Mouse (Mus musculus): Measurements from ENCODE around the gene Rras. TPM values are rescaled to one million over a fixed set of nuclear protein-coding genes. Genes with fewer than 3 reads are reported as not detected.

Rras gene
- polyA plus RNA-seq (2015; fragmentation: Nextera tagmentation; extraction: Ambion mirVana): 25.6 and 26.0 TPM in 2 replicates

DNA sequence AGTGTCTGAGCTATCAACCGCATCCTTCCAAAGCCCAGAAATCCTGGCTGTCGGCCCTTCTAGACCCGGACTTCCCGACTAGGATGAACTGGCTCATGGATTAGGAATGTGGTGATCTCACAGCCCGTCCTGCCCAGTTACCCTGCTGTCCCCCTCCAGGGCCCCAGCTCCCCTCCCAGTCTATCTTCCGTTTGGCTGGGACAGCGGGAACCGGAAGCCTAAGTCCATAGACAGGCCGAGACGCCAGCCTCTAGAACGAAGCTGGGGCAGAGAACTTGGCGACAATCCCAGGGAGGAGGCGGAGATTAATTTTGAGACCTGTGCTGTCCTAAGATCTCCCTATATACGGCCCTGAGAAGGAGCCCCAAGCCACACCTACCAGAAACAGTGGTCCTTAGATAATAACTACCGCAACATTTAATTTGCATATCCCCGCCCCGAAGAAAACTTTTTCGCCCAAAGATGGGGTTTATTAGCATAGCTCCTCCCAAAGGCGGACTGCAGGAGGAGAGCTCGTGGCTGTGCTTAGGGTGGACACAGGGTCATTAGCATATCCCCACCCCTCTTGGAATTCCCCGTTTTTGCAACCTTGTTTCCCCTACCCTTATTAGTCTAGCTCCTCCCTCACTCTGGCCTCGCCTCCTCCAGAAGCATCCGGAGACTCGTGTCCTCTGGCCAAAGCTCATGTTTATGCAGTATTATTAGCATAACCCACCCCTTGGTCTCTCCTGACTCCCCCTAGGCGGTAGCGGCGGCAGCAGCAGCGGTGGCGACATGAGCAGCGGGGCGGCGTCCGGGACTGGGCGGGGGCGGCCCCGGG, at the start of gene Rras:
Gene Rras, plus strand, starts transcription at position 720 of the 820 bp plus-strand sequence.

DNA sequence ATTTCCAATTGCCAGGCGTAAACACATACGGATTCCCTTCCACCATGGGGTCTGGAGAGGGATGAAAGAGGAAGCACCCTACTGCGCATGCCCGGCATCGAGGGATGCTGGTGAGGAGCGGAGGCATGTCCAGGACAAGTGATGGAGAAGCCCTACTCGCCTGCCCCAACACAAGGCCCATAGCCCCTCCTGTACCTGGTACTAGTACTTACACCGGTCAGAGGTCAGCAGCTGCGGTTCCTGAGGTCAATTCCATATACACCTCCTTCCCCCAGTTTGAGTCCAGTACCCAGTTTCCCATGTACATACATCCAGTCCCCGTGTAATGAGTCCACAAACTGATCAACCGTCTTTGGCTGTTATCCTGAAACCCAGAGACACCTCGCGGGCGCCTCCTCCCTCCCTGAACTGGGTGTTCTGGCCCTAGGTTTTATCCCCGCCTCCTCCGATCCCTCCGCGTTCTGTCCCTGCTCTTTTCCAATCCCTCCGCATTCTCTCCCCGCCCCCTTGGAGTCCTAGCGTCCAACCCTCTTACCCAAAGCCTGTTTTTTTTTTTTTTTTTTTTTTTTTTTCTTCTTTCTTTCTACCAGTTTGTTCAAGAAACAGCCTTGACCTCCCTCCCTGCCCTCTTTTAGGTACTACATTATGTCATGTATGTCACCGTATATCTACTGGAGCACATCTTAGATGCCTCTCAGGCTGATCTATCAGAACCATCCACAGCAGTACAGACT, 43.2 kb upstream of the Rras start, which contains the start of gene Cpt1c:
Gene Cpt1c, minus strand, starts transcription at position 469 of the 734 bp plus-strand sequence.

DNA sequence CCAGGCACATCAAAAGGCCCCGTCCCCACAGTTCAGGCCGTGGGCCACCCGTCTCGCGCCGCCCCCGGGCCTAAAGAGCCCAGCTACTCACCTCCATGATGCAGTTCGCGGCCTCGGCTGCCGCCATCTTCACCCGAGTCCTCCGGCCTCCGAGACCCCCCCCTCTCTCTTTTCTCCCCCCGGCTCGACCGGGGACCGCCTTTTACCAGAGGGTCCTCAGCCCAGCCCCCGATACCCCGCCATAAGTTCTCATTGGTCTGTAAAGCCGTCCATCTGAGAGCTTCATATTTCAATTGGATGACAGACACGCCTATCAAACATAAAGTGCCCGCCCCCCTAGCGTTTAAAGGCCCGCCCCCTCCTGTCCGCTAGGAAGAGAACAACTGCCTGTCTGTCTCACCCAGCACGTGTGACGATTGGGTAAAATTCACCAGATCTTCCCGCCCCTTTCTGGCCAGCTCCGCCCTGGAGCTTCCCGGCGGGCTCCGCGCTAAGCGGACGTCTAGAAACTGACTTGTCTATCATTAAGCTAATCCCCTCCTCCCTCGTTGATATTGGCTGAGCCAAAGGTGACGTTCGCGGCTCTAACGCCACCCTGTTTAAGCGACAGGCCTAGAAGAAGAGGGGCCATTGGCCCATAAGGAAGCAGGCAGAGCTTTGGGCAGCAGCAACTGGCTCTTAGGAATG, 31.4 kb upstream of the Rras start, which contains the start of gene Prmt1:
Gene Prmt1, minus strand, starts transcription at position 377 of the 687 bp plus-strand sequence.

DNA sequence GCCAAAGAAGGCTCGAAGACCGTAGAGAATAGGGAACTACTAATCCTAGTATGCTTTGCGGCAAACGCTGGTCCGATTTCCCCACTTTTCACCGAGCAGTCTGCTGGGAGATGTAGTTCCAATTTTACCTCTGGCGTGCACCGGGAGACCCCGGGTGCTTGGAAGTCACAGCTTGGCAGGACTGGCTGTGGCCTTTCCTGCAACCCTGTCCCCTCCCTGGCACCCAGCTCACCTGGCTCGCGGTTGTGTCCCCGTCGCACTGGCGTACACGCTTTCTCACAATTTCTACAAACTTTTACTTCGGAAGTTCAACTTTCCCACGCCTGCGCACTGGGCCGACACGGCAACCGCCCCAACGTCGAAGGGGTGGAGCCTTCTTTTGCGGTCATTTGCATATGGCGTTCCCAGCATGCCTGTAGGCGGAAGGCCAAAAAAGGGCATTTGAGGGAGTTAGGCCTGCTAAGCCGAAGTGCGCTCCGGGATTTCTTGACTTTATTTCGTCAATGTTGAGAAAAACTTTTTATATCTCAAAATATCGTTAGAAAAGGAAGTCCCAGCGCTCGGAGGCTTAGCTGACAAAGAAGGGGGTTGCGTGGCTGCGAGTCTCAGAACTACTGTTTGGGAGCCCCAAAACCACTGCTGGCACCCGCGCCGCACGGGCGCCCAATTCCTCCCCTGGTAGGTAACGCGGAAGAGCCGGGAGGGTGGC, 20.4 kb upstream of the Rras start, which contains the start of gene Irf3:
Gene Irf3, plus strand, starts transcription at position 418 of the 709 bp plus-strand sequence.

DNA sequence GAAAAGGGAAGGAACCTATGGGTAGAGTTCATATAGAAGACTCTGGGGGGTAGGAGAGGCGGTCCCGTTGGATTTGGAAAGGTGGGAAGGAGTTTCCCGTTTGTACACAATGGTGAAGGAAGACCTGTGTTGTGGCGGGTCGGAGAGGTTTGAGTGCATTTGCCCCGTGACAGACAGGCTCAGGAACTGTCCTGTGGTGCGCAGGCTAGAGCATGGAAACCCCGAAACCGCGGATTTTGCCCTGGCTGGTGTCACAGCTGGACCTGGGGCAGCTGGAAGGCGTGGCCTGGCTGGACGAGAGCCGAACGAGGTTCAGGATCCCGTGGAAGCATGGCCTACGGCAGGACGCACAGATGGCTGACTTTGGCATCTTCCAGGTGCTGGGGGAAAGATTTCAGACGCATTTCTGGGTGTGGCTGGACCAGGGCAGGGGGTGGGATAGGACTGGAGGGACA, 19.2 kb upstream of the Rras start, which contains the start of gene Bcl2l12:
Gene Bcl2l12, minus strand, starts transcription at position 212 of the 455 bp plus-strand sequence.

DNA sequence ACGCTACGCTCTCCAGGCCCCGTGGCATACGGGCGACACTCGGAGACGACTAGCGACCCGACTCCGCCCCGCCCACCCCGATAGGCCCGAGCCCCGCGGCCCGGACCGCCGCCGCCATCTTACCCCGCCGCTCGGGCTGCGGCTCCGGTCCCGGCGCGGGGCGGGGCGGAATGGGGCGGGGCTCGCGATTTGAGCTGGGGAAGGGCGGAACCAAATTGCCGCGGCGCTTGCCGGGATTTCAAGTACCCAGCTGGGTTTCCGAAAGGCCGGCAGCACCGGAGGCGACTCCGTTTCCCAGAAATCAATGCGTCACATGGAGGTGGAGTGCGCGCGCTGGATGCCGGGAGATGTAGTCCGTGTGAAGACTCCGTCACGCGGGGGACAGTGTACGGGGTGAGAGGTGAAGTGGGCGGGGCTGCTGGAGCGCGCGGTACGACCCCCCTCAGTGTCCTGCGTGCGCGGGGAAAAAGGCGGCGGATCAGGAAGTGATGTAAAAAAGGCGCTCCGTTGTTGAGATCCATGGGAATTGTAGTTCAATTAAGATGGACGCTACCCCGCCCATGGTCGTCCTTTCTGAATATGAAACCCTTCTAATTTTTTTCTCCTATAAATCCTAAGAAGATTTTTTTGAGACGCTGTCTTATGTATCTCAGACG, 1.7 kb upstream of the Rras start, which contains the start of gene Scaf1:
Gene Scaf1, minus strand, starts transcription at position 407 of the 656 bp plus-strand sequence.

DNA sequence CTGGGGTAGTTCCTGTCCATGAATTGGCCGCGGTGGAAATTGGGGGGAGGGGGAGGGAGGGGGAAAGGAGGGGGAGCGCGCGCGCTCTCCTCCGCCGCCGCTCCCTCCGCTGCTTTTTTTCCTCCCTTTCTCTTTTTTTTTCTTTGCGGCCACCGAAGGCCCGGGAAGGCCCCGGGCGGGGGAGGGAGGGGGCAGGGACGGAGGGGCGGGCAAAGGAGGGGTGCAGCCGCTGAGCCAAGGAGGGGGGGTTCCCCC, 35.0 kb downstream of the Rras start, which contains the start of gene Prr12:
Gene Prr12, minus strand, starts transcription at position 20 of the 255 bp plus-strand sequence.

DNA sequence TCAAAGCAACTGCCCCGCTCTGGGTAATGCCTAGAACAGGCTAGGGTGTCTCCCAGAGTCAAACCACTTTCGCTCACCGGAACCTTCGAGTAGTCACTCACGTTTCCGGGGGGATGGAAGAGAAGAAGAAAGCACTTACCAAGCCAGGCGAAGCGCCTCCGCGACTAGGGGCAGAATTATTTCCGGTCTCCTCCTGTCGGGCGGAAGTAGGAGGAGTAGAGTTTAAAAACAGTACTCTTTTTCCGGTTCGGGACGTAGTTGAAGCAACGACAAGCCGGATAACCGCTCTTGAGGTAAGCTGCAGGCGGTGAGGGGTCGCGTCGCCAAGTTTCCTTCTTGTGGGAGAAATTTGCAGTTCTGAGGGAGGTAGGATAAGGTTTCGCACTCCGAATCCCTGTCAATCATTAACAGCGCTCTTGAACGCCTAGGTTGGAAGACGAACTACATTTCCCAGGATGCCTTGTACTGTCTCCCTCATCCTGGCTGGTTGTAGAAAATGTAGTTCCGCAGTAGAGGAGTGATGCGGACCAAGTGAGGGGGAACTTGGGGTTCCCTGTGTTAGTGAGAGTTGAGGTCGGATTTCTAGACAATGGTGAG, 44.6 kb downstream of the Rras start, which contains the start of the genes Nosip and Prrg2:
Gene Nosip, plus strand, starts transcription at position 191 of the 597 bp plus-strand sequence.
Gene Prrg2, minus strand, starts transcription at position 439 of the 597 bp plus-strand sequence.

Other genes starting within 250 kb of the Rras start
- 54.6 and 55.9 TPM in 2 replicates for gene Nup62, start 201.9 kb upstream of the Rras start, polyA plus RNA-seq (2015; fragmentation: Nextera tagmentation; extraction: Ambion mirVana)
- 2.1 and 2.3 TPM in 2 replicates for gene Il4i1, start 201.6 kb upstream of the Rras start, polyA plus RNA-seq (2015; fragmentation: Nextera tagmentation; extraction: Ambion mirVana)
- 2.1 and 2.6 TPM in 2 replicates for gene Atf5, start 201.3 kb upstream of the Rras start, polyA plus RNA-seq (2015; fragmentation: Nextera tagmentation; extraction: Ambion mirVana)
- 30.3 and 34.1 TPM in 2 replicates for gene Akt1s1, start 169.0 kb upstream of the Rras start, polyA plus RNA-seq (2015; fragmentation: Nextera tagmentation; extraction: Ambion mirVana)
- gene Tbc1d17, start 168.9 kb upstream of the Rras start, polyA plus RNA-seq (2015; fragmentation: Nextera tagmentation; extraction: Ambion mirVana): 34.9 and 39.2 TPM in 2 replicates
- gene Pnkp, start 160.8 kb upstream of the Rras start, polyA plus RNA-seq (2015; fragmentation: Nextera tagmentation; extraction: Ambion mirVana): 44.6 and 51.7 TPM in 2 replicates
- 75.8 and 108 TPM in 2 replicates for gene Ptov1, start 148.2 kb upstream of the Rras start, polyA plus RNA-seq (2015; fragmentation: Nextera tagmentation; extraction: Ambion mirVana)
- 39.9 and 44.7 TPM in 2 replicates for gene Med25, start 125.2 kb upstream of the Rras start, polyA plus RNA-seq (2015; fragmentation: Nextera tagmentation; extraction: Ambion mirVana)
- 6.4 and 7.7 TPM in 2 replicates for gene Fuz, start 121.9 kb upstream of the Rras start, polyA plus RNA-seq (2015; fragmentation: Nextera tagmentation; extraction: Ambion mirVana)
- 54.9 and 61.8 TPM in 2 replicates for gene Ap2a1, start 88.5 kb upstream of the Rras start, polyA plus RNA-seq (2015; fragmentation: Nextera tagmentation; extraction: Ambion mirVana)
- gene Tsks, start 74.8 kb upstream of the Rras start, polyA plus RNA-seq (2015; fragmentation: Nextera tagmentation; extraction: Ambion mirVana): 0.17 TPM in 1 of 2 replicates, not detected in the other
- gene Cpt1c, start 43.1 kb upstream of the Rras start, polyA plus RNA-seq (2015; fragmentation: Nextera tagmentation; extraction: Ambion mirVana): 3.7 and 4.5 TPM in 2 replicates
- gene Prmt1, start 31.4 kb upstream of the Rras start, polyA plus RNA-seq (2015; fragmentation: Nextera tagmentation; extraction: Ambion mirVana): 215 and 217 TPM in 2 replicates
- 54.1 and 62.3 TPM in 2 replicates for gene Irf3, start 20.3 kb upstream of the Rras start, polyA plus RNA-seq (2015; fragmentation: Nextera tagmentation; extraction: Ambion mirVana)
- 28.5 and 32.0 TPM in 2 replicates for gene Bcl2l12, start 19.2 kb upstream of the Rras start, polyA plus RNA-seq (2015; fragmentation: Nextera tagmentation; extraction: Ambion mirVana)
- gene Scaf1, start 1.6 kb upstream of the Rras start, polyA plus RNA-seq (2015; fragmentation: Nextera tagmentation; extraction: Ambion mirVana): 15.0 and 17.0 TPM in 2 replicates
- 3.9 and 5.0 TPM in 2 replicates for gene Prr12, start 34.9 kb downstream of the Rras start, polyA plus RNA-seq (2015; fragmentation: Nextera tagmentation; extraction: Ambion mirVana)
- 37.2 and 45.0 TPM in 2 replicates for gene Nosip, start 44.5 kb downstream of the Rras start, polyA plus RNA-seq (2015; fragmentation: Nextera tagmentation; extraction: Ambion mirVana)
- 10.0 and 12.4 TPM in 2 replicates for gene Prrg2, start 44.7 kb downstream of the Rras start, polyA plus RNA-seq (2015; fragmentation: Nextera tagmentation; extraction: Ambion mirVana)
- gene Rcn3, start 74.3 kb downstream of the Rras start, polyA plus RNA-seq (2015; fragmentation: Nextera tagmentation; extraction: Ambion mirVana): 80.3 and 93.9 TPM in 2 replicates
- gene Fcgrt, start 85.9 kb downstream of the Rras start, polyA plus RNA-seq (2015; fragmentation: Nextera tagmentation; extraction: Ambion mirVana): 59.4 and 86.0 TPM in 2 replicates
- gene Rps11, start 106.5 kb downstream of the Rras start, polyA plus RNA-seq (2015; fragmentation: Nextera tagmentation; extraction: Ambion mirVana): 1,257 and 1,307 TPM in 2 replicates
- gene Rpl13a, start 110.8 kb downstream of the Rras start, polyA plus RNA-seq (2015; fragmentation: Nextera tagmentation; extraction: Ambion mirVana): 1,601 and 1,631 TPM in 2 replicates
- gene Gm45713, start 118.3 kb downstream of the Rras start, polyA plus RNA-seq (2015; fragmentation: Nextera tagmentation; extraction: Ambion mirVana): 0.35 and 0.44 TPM in 2 replicates
- gene Flt3l, start 118.5 kb downstream of the Rras start, polyA plus RNA-seq (2015; fragmentation: Nextera tagmentation; extraction: Ambion mirVana): 7.2 and 9.3 TPM in 2 replicates
- 45.1 and 48.9 TPM in 2 replicates for gene Pih1d1, start 136.3 kb downstream of the Rras start, polyA plus RNA-seq (2015; fragmentation: Nextera tagmentation; extraction: Ambion mirVana)
- 29.7 and 31.2 TPM in 2 replicates for gene Aldh16a1, start 136.6 kb downstream of the Rras start, polyA plus RNA-seq (2015; fragmentation: Nextera tagmentation; extraction: Ambion mirVana)
- not detected in 2 replicates for gene Slc17a7, start 146.0 kb downstream of the Rras start, polyA plus RNA-seq (2015; fragmentation: Nextera tagmentation; extraction: Ambion mirVana)
- not detected in 2 replicates for gene Gfy, start 161.6 kb downstream of the Rras start, polyA plus RNA-seq (2015; fragmentation: Nextera tagmentation; extraction: Ambion mirVana)
- not detected in 2 replicates for gene Pth2, start 163.0 kb downstream of the Rras start, polyA plus RNA-seq (2015; fragmentation: Nextera tagmentation; extraction: Ambion mirVana)
- 0.12 and 0.29 TPM in 2 replicates for gene Ccdc155, start 186.9 kb downstream of the Rras start, polyA plus RNA-seq (2015; fragmentation: Nextera tagmentation; extraction: Ambion mirVana)
- 7.5 and 8.4 TPM in 2 replicates for gene Dkkl1, start 194.2 kb downstream of the Rras start, polyA plus RNA-seq (2015; fragmentation: Nextera tagmentation; extraction: Ambion mirVana)
- 14.5 and 20.8 TPM in 2 replicates for gene Tead2, start 197.8 kb downstream of the Rras start, polyA plus RNA-seq (2015; fragmentation: Nextera tagmentation; extraction: Ambion mirVana)
- 71.1 and 87.7 TPM in 2 replicates for gene Cd37, start 221.2 kb downstream of the Rras start, polyA plus RNA-seq (2015; fragmentation: Nextera tagmentation; extraction: Ambion mirVana)
- 0.10 TPM in 1 of 2 replicates, not detected in the other for gene Slc6a16, start 223.1 kb downstream of the Rras start, polyA plus RNA-seq (2015; fragmentation: Nextera tagmentation; extraction: Ambion mirVana)